Mouse (Mus musculus): ENCODE measurements around the gene Capn5.
"Not testable (repeated sequence)": the region's sequence is repeated elsewhere in the genome, so short reads cannot be mapped to it uniquely, and the experiment has no call there.

- not testable (repeated sequence) for TF ChIP-seq CTCF (IDR thresholded peaks at IDR 0.05; ENCODE audit: extremely low read depth, insufficient read length, insufficient replicate concordance, low read depth, low read length); POLR2A (IDR thresholded peaks at IDR 0.05; ENCODE audit: low read depth, low read length)
Observed at GRCm38 (mm10) chr7:98187332-98187731, 9.3 kb upstream of the Capn5 start.

All from small intestine, adult 2 months (tissue).